Mouse (Mus musculus): ENCODE results near the gene Chil1. TPM values are rescaled to one million over a fixed set of nuclear protein-coding genes. Genes with fewer than 3 reads are reported as not detected.
A peak's percentile ranks its signal among the peaks of the same experiment; 100 is the strongest.

Chil1 gene
- total RNA-seq, 1 experiment from 2014 or later = 16.0 TPM

GRCm38 (mm10) chr1:134167416-134168305, 14.3 kb upstream of the Chil1 start:
- no peak for ATAC-seq (replicated peaks in 1 of 2; ENCODE audit: insufficient read depth in 1 of 2, low FRiP score in 2 of 2, low TSS enrichment in 1 of 2, low read depth in 1 of 2, poor library complexity in 2 of 2, severe bottlenecking in 2 of 2)

- no peak for ATAC-seq (replicated peaks in 1 of 2; ENCODE audit: insufficient read depth in 1 of 2, low FRiP score in 2 of 2, low TSS enrichment in 1 of 2, low read depth in 1 of 2, poor library complexity in 2 of 2, severe bottlenecking in 2 of 2)
Observed at GRCm38 (mm10) chr1:134168567-134168966, 13.4 kb upstream of the Chil1 start.

GRCm38 (mm10) chr1:134168985-134169697, 12.8 kb upstream of the Chil1 start:
- ATAC-seq (replicated peaks in 1 of 2; ENCODE audit: insufficient read depth in 1 of 2, low FRiP score in 2 of 2, low TSS enrichment in 1 of 2, low read depth in 1 of 2, poor library complexity in 2 of 2, severe bottlenecking in 2 of 2) = no peak

GRCm38 (mm10) chr1:134173081-134173480, 8.9 kb upstream of the Chil1 start:
- no peak for ATAC-seq (replicated peaks in 1 of 2; ENCODE audit: insufficient read depth in 1 of 2, low FRiP score in 2 of 2, low TSS enrichment in 1 of 2, low read depth in 1 of 2, poor library complexity in 2 of 2, severe bottlenecking in 2 of 2)

GRCm38 (mm10) chr1:134177976-134178375, 4.0 kb upstream of the Chil1 start:
- no peak for ATAC-seq (replicated peaks in 1 of 2; ENCODE audit: insufficient read depth in 1 of 2, low FRiP score in 2 of 2, low TSS enrichment in 1 of 2, low read depth in 1 of 2, poor library complexity in 2 of 2, severe bottlenecking in 2 of 2)

- no peak for ATAC-seq (replicated peaks in 1 of 2; ENCODE audit: insufficient read depth in 1 of 2, low FRiP score in 2 of 2, low TSS enrichment in 1 of 2, low read depth in 1 of 2, poor library complexity in 2 of 2, severe bottlenecking in 2 of 2)
Observed at GRCm38 (mm10) chr1:134184089-134184488, 2.1 kb downstream of the Chil1 start.

GRCm38 (mm10) chr1:134188217-134188616, 6.2 kb downstream of the Chil1 start:
- ATAC-seq (replicated peaks in 1 of 2; ENCODE audit: insufficient read depth in 1 of 2, low FRiP score in 2 of 2, low TSS enrichment in 1 of 2, low read depth in 1 of 2, poor library complexity in 2 of 2, severe bottlenecking in 2 of 2) = no peak

GRCm38 (mm10) chr1:134188989-134189729, 7.2 kb downstream of the Chil1 start:
- ATAC-seq (replicated peaks in 1 of 2; ENCODE audit: insufficient read depth in 1 of 2, low FRiP score in 2 of 2, low TSS enrichment in 1 of 2, low read depth in 1 of 2, poor library complexity in 2 of 2, severe bottlenecking in 2 of 2) = peak; percentile 83 to 88

- no peak for ATAC-seq (replicated peaks in 1 of 2; ENCODE audit: insufficient read depth in 1 of 2, low FRiP score in 2 of 2, low TSS enrichment in 1 of 2, low read depth in 1 of 2, poor library complexity in 2 of 2, severe bottlenecking in 2 of 2)
Observed at GRCm38 (mm10) chr1:134191192-134191591, 9.2 kb downstream of the Chil1 start.

- ATAC-seq (replicated peaks in 1 of 2; ENCODE audit: insufficient read depth in 1 of 2, low FRiP score in 2 of 2, low TSS enrichment in 1 of 2, low read depth in 1 of 2, poor library complexity in 2 of 2, severe bottlenecking in 2 of 2) = no peak
Observed at GRCm38 (mm10) chr1:134192024-134192423, 10.0 kb downstream of the Chil1 start.

GRCm38 (mm10) chr1:134193126-134193525, 11.2 kb downstream of the Chil1 start, which contains the start of gene Mybph:
Mybph (plus strand) TSS chr1:134193448.
- no peak for ATAC-seq (replicated peaks in 1 of 2; ENCODE audit: insufficient read depth in 1 of 2, low FRiP score in 2 of 2, low TSS enrichment in 1 of 2, low read depth in 1 of 2, poor library complexity in 2 of 2, severe bottlenecking in 2 of 2)

GRCm38 (mm10) chr1:134193674-134194197, 11.8 kb downstream of the Chil1 start:
- no peak for ATAC-seq (replicated peaks in 1 of 2; ENCODE audit: insufficient read depth in 1 of 2, low FRiP score in 2 of 2, low TSS enrichment in 1 of 2, low read depth in 1 of 2, poor library complexity in 2 of 2, severe bottlenecking in 2 of 2)

- no peak for ATAC-seq (replicated peaks in 1 of 2; ENCODE audit: insufficient read depth in 1 of 2, low FRiP score in 2 of 2, low TSS enrichment in 1 of 2, low read depth in 1 of 2, poor library complexity in 2 of 2, severe bottlenecking in 2 of 2)
Observed at GRCm38 (mm10) chr1:134194298-134195022, 12.5 kb downstream of the Chil1 start.

GRCm38 (mm10) chr1:134195117-134195516, 13.1 kb downstream of the Chil1 start:
- no peak for ATAC-seq (replicated peaks in 1 of 2; ENCODE audit: insufficient read depth in 1 of 2, low FRiP score in 2 of 2, low TSS enrichment in 1 of 2, low read depth in 1 of 2, poor library complexity in 2 of 2, severe bottlenecking in 2 of 2)

GRCm38 (mm10) chr1:134195571-134195970, 13.6 kb downstream of the Chil1 start:
- 0 out of 4 replicates have a peak, but pooled peaks have one; percentile 6 to 20 for ATAC-seq (replicated peaks in 1 of 2; ENCODE audit: insufficient read depth in 1 of 2, low FRiP score in 2 of 2, low TSS enrichment in 1 of 2, low read depth in 1 of 2, poor library complexity in 2 of 2, severe bottlenecking in 2 of 2)

GRCm38 (mm10) chr1:134195979-134196378, 14.0 kb downstream of the Chil1 start:
- ATAC-seq (replicated peaks in 1 of 2; ENCODE audit: insufficient read depth in 1 of 2, low FRiP score in 2 of 2, low TSS enrichment in 1 of 2, low read depth in 1 of 2, poor library complexity in 2 of 2, severe bottlenecking in 2 of 2) = peak; percentile 16 to 50

GRCm38 (mm10) chr1:134196386-134196785, 14.4 kb downstream of the Chil1 start:
- ATAC-seq (replicated peaks in 1 of 2; ENCODE audit: insufficient read depth in 1 of 2, low FRiP score in 2 of 2, low TSS enrichment in 1 of 2, low read depth in 1 of 2, poor library complexity in 2 of 2, severe bottlenecking in 2 of 2) = peak; percentile 91 to 97
